ENCODE assay signal across 8 mouse cellular contexts in genomic region chr15:102458904-102459317, GRCm38 (mm10). TPM values are rescaled to one million over a fixed set of nuclear protein-coding genes. Genes with fewer than 3 reads are reported as not detected.
DNase-seq lines count a peak whose midpoint lies in the region; ATAC-seq lines count a peak whose summit lies in the region.

Prr13 (plus strand) TSS chr15:102459028.

- intact Hi-C loops in gastrocnemius, postnatal 14 days (cut with DNase I; ENCODE audit: low total_unique reads), result no loop called here
- intact Hi-C loops in left cerebral cortex, postnatal 10 days (cut with DNase I), result no loop called here

- ATAC-seq in inflammation-experienced regulatory T-cells, adult 6 months, result peak; percentile 97
- ATAC-seq in megakaryocyte-erythroid progenitor cell, adult 5-6 weeks (replicated peaks; ENCODE audit: low FRiP score, low TSS enrichment, poor library complexity, severe bottlenecking), result peak; percentile 89

- DNase-seq in adrenal gland, adult (ENCODE audit: inconsistent age in 2 of 2, low spot score in 1 of 2), result peak; percentile 92 to 98
- peak; percentile 96 for DNase-seq in embryo, embryonic 10.5 days (ENCODE audit: low spot score)
- peak; percentile 83 for DNase-seq in gastrocnemius, postnatal 14 days
- peak; percentile 89 to 91 for DNase-seq in left cerebral cortex, postnatal 10 days (ENCODE audit: extremely low spot score in 1 of 2, low spot score in 2 of 2)
- DNase-seq in right cerebral cortex, postnatal 25 days, result peak; percentile 86
- peak; percentile 85 to 87 for DNase-seq in urinary bladder, postnatal 4 days (ENCODE audit: low spot score in 2 of 2)

RNA-seq across cellular contexts. Expression of gene Prr13, which starts in this region (rescaled TPM):
- total RNA-seq in gastrocnemius, postnatal 14 days (2021), result 10 to 100 TPM; 12.1 to 13.6 TPM
- 1,000 to 10,000 TPM; 1,063 to 1,565 (median 1,138) TPM for polyA plus RNA-seq in inflammation-experienced regulatory T-cells, adult 6 months (2017; shearing (Covaris generic))
- total RNA-seq in left cerebral cortex, postnatal 10 days (2021), result 10 to 100 TPM; 19.1 to 21.6 TPM
- 61.5 and 97.6 TPM in 2 replicates for total RNA-seq in megakaryocyte-erythroid progenitor cell, adult 5-6 weeks (2014; fragmentation: Nextera tagmentation)
- total RNA-seq in megakaryocyte-erythroid progenitor cell, adult 5-6 weeks (2017), result 50.3 and 54.5 TPM in 2 replicates

Comparison
In these comparisons a context has a peak if more than half of its experiments do, and no peak if none do; other contexts are left out.
1. Peak in every context shown above with its lines: DNase-seq and ATAC-seq.